Mouse (Mus musculus) midbrain, postnatal 0 days (tissue): ENCODE data around the gene Ttbk2. TPM values are rescaled to one million over a fixed set of nuclear protein-coding genes. Genes with fewer than 3 reads are reported as not detected.
A peak's percentile ranks its signal among the peaks of the same experiment; 100 is the strongest.

Experiments
- ATAC-seq: fragments of 200-750 bp; cut with Nextera tagmentation; 2 replicates; pipeline ENCODE4 v1.8.0; 2017; ENCODE audit warnings: moderate number of reproducible peaks, mild to moderate bottlenecking, moderate TSS enrichment, moderate library complexity; ENCODE audit not compliant: low FRiP score
- DNase-seq: peaks from one replicate; pipeline ENCODE4 v3.0.0-alpha.2; 2015; ENCODE audit warnings: low spot score
- H3K27ac ChIP-seq: fragments of 300-500 bp; sonication (generic); 2 replicates; pipeline ENCODE4 v1.5.1; 2014; ENCODE audit warnings: low read depth, mild to moderate bottlenecking, low read length, mixed read lengths
- H3K27me3 ChIP-seq: fragments of 300-500 bp; sonication (generic); 2 replicates; pipeline ENCODE4 v1.6.1; 2014; ENCODE audit warnings: low read length, control low read depth, mixed read lengths; ENCODE audit not compliant: insufficient read depth
- H3K36me3 ChIP-seq: fragments of 300-500 bp; sonication (generic); 2 replicates; pipeline ENCODE4 v1.6.1; 2014; ENCODE audit warnings: low read length, control low read depth, mixed read lengths; ENCODE audit not compliant: insufficient read depth
- H3K4me1 ChIP-seq: fragments of 300-500 bp; sonication (generic); 2 replicates; pipeline ENCODE4 v1.6.1; 2014; ENCODE audit warnings: mild to moderate bottlenecking, control low read depth, antibody characterized with exemption, low read length, mixed read lengths; ENCODE audit not compliant: insufficient read depth
- H3K4me2 ChIP-seq: fragments of 300-500 bp; sonication (generic); 2 replicates; pipeline ENCODE4 v1.6.1; 2014; ENCODE audit warnings: low read depth, mild to moderate bottlenecking, low read length, mixed read lengths; ENCODE audit not compliant: poor library complexity, severe bottlenecking
- H3K4me3 ChIP-seq: fragments of 300-500 bp; sonication (generic); 2 replicates; pipeline ENCODE4 v1.5.1; 2014; ENCODE audit warnings: low read depth, mild to moderate bottlenecking, low read length, moderate library complexity
- H3K9ac ChIP-seq: fragments of 300-500 bp; sonication (generic); replicated peaks from 2 replicates; pipeline ENCODE4 v1.6.1; 2014; ENCODE audit warnings: mild to moderate bottlenecking, low read length, moderate library complexity, mixed read lengths; ENCODE audit not compliant: poor library complexity, severe bottlenecking
- H3K9me3 ChIP-seq: fragments of 300-500 bp; sonication (generic); 2 replicates; pipeline ENCODE4 v1.6.1; 2016; ENCODE audit warnings: low read length, control low read depth
- CTCF ChIP-seq: IDR thresholded peaks from 2 replicates; pipeline ENCODE4 v1.5.1; 2016; ENCODE audit warnings: antibody characterized with exemption, mild to moderate bottlenecking
- WGBS: fragments of 180-500 bp; shearing (Covaris S2); extraction: QIAGEN DNeasy Blood & Tissue Kit; methylation state at CpG from one replicate; pipeline ENCODE4 v1.1.7; 2014; 5-methylcytosine and 5-hydroxymethylcytosine counted together
- polyA plus RNA-seq: library from polyadenylated mRNA; unstranded; fragments of >200 nt; fragmentation: Nextera tagmentation; extraction: Ambion mirVana; gene quantifications from 2 replicates; pipeline ENCODE4 v1.2.1, GENCODE M21; 2015
- total RNA-seq: library from RNA; depleted of rRNA; stranded (reverse); fragments of >200 nt; gene quantifications from 2 replicates; pipeline ENCODE4 v1.2.3, GENCODE M21; 2014

Ttbk2 gene
- total and polyA plus RNA-seq, 2 experiments from 2014 or later = 8.7 to 65.3 TPM

DNA sequence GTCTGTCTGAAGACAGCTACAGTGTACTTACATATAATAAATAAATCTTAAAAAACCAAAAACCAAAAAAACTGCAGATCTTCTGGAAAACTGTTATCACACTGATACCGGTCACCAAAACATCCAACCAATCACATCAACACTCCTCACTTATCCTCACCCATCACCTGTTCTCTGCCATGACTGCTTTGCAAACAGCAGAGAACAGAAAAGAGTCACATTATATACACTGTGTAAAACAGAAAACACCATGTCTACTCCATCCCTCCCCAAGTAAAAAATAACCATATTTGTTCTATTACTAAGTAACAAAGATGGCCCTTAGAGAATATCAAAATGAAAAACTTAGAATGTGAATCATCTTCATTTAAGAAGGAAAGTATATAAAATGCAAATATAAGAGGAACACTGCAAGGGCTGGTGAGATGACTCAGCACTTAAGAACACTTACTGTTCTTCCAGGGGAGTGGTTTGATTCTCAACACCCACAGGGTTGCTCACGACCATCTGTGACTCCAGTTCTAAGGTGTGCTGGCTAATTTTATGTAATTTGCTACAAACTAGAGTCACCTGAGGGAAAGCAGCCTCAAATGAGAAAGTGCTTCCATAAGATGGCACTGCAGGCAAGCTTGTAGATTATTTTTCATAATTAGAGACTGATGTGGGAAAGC is 80.0 kb downstream of the Ttbk2 start:
- Histone ChIP-seq H3K27ac (no peak overlapping the region), H3K4me1 (no peaks in the 10 kb centered on the region), H3K36me3 (peaks cover 10% of the 10 kb centered on the region; the same call in 1 of the 2 replicates), H3K4me3 (no peak overlapping the region), H3K4me2 (no peak overlapping the region), H3K27me3 (no peaks in the 10 kb centered on the region), H3K9me3 (no peaks in the 10 kb centered on the region), H3K9ac (no peak overlapping the region)
- DNase-seq (no peak), ATAC-seq (no peak)
- WGBS = 85% methylated on average over 2 of the region's 2 CpGs
- no peak for TF ChIP-seq CTCF

DNA sequence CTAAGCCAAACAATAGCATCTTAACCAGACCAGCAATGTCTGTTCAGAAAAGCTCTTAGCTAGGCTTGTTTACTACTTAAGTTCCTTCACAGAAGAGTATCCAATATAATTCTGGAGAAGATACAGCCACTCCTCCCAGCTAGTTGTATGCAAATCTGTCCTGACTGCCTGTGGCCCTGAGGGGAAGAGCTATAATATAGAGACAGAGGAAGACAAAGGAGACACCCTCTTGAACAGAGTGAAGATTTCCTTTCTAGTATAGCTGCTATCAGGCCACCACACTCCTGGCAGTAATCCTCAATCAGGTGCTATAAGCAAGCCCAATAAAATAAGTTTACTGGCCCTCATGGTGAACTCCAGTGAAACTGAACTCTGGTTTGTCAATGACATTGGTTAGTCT is 88.5 kb downstream of the Ttbk2 start:
- Histone ChIP-seq H3K27ac (no peak overlapping the region), H3K4me1 (no peaks in the 10 kb centered on the region), H3K9ac (no peak overlapping the region), H3K36me3 (peaks cover 16% of the 10 kb centered on the region), H3K9me3 (no peaks in the 10 kb centered on the region), H3K27me3 (no peaks in the 10 kb centered on the region), H3K4me2 (no peak overlapping the region), H3K4me3 (no peak overlapping the region)
- ATAC-seq (no peak), DNase-seq (no peak)
- TF ChIP-seq CTCF = no peak

DNA sequence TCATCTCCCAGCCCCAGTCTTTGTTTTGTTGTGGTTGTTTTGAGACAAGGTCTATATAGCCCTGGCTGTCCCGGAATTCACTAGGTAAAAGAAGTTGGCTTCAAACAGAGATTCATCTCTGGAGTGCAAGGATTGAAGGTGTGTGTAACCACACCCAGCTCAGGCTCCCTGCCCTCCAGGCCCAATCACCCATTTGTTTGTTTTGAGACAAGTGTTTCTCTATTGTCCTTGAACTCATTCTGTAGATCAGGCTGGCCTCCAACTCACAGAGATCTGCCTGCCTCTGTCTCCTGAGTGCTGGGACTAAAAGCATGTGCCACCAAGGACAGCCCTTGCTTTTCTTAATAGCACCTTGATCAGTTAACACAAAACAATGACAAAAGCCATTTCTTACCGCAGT is 102.4 kb downstream of the Ttbk2 start:
- no peak for ATAC-seq
- H3K4me1 ChIP-seq = no peaks in the 10 kb centered on the region
- no peaks in the 10 kb centered on the region for H3K27me3 ChIP-seq
- 95% methylated on average over 2 of the region's 2 CpGs for WGBS
- H3K4me3 ChIP-seq = no peak overlapping the region
- H3K36me3 ChIP-seq = peaks cover 31% of the 10 kb centered on the region
- H3K9ac ChIP-seq = no peak overlapping the region
- no peak for TF ChIP-seq CTCF
- no peaks in the 10 kb centered on the region for H3K9me3 ChIP-seq
- no peak overlapping the region for H3K27ac ChIP-seq
- no peak overlapping the region for H3K4me2 ChIP-seq
- no peak for DNase-seq

DNA sequence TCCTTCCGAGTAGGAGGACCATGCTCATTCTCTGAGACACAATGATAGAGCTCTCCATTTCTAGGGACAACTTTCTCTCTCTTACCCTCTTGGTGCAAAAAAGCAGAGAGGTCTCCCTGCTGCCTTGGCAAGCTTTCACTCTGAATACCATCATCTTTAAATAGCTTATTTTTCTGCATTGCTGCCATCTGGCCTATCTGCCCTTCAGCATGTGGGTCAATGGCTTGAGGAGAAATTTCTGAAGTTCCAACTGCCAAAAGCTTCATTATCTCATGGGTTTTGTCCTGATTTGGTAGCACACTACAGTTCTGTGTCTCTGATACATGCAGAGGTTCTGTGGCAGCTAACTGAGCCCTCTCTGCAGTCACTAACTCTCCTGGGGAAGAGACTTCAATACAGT is 104.9 kb downstream of the Ttbk2 start:
- Histone ChIP-seq H3K27ac (no peak overlapping the region), H3K9ac (no peak overlapping the region), H3K4me3 (no peak overlapping the region), H3K27me3 (no peaks in the 10 kb centered on the region), H3K4me2 (no peak overlapping the region), H3K36me3 (peaks cover 36% of the 10 kb centered on the region), H3K9me3 (no peaks in the 10 kb centered on the region), H3K4me1 (no peaks in the 10 kb centered on the region)
- 96% methylated on average over 1 of the region's 1 CpGs for WGBS
- no peak for TF ChIP-seq CTCF
- DNase-seq (no peak), ATAC-seq (no peak)

DNA sequence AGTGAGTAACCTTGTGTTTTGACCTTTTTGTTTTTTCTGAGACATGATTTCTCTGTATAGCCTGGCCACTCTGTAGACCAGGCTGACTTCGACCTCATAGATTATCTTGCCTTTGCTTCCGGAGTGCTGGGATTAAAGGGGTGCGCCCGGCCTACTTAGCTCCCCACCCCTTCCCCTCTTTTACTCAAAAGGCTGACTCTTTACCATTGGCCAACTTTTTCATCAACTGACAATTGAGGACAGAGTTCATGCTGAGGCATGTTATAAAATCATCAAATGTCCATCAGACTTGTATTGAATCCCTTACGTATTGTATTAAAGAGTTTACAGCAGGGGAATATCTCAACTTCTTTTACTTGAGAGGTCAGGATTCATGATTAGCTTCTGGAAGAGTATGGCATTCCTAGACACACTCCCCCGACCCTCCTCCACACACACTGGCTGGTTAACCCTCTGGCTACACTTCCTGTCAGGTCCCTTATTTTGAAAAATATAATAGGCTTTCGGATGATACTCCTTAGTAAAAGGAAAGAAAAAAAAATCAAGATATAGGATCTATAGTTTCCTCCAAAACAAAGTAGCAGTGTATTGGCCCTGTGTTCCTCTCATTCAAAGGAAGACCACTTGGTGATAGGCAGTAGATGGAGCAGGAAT is 118.4 kb downstream of the Ttbk2 start:
- no peak; the same call in 1 of the 2 replicates for ATAC-seq
- H3K27me3 ChIP-seq = no peaks in the 10 kb centered on the region
- H3K27ac ChIP-seq = peak overlapping the region; percentile 82; the same call in 1 of the 2 replicates
- 34% methylated on average over 7 of the region's 7 CpGs for WGBS
- peaks cover 11% of the 10 kb centered on the region; the same call in 1 of the 2 replicates for H3K36me3 ChIP-seq
- DNase-seq = no peak
- TF ChIP-seq CTCF = no peak
- no peaks in the 10 kb centered on the region for H3K9me3 ChIP-seq
- H3K4me3 ChIP-seq = peak overlapping the region; percentile 96
- peaks cover 12% of the 10 kb centered on the region; the same call in 1 of the 2 replicates for H3K4me1 ChIP-seq
- peak overlapping the region; percentile 71 for H3K4me2 ChIP-seq
- H3K9ac ChIP-seq = peak overlapping the region; percentile 89; the same call in 1 of the 2 replicates
